7 mouse cellular contexts compared by ENCODE assay signal in the genomic region with DNA sequence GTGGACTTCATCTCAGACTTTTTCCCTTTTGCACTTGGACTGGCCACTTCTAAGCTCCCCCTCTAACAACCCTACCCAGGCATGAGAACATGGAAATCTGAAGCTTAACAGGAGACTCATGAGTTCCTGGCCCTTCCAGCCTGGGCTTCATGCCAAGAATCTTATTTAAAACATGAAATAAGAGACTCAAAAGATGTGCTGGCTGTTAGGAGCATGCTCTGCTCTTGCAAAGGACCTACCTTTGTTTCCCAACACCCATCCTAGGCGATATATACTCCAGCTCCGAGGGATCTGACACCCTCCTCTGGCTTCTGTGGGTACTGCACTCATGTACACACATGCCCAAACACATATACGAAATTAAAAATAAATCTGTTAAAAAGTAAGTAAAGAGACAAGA.
DNase-seq lines count a peak whose midpoint lies in the region; ATAC-seq lines count a peak whose summit lies in the region.

No protein-coding gene starts in this region.

- intact Hi-C loops in left cerebral cortex, postnatal 4 days (cut with DNase I): no loop called here
- intact Hi-C loops in left cerebral cortex, postnatal 25 days (cut with DNase I): no loop called here

- H3K4me3 ChIP-seq in embryonic facial prominence, embryonic 14.5 days (ENCODE audit: low read depth, low read length): no peak overlapping the region

- peak; percentile 1 for DNase-seq in left cerebral cortex, postnatal 4 days
- DNase-seq in left cerebral cortex, postnatal 25 days (ENCODE audit: low spot score in 2 of 2): no peak
- DNase-seq in R1 (ENCODE audit: low read depth, low spot score): peak; percentile 48
- peak; percentile 97 for DNase-seq in embryonic facial prominence, embryonic 14.5 days (ENCODE audit: low spot score)
- DNase-seq in testis, postnatal 14 days (ENCODE audit: low spot score): no peak
- no peak for DNase-seq in thymus, adult 18-20 months

- no peaks in the 10 kb centered on the region for H3K27me3 ChIP-seq in embryonic facial prominence, embryonic 14.5 days (replicated peaks; ENCODE audit: control insufficient read depth, insufficient read depth, low read length)

- WGBS in embryonic facial prominence, embryonic 14.5 days: 45% methylated on average over 3 of the region's 3 CpGs

- no peaks in the 10 kb centered on the region for H3K9me3 ChIP-seq in embryonic facial prominence, embryonic 14.5 days (ENCODE audit: control insufficient read depth, low read length)

- H3K27ac ChIP-seq in embryonic facial prominence, embryonic 14.5 days (replicated peaks; ENCODE audit: low read depth, low read length): no peak overlapping the region; the same call in 1 of the 2 replicates

- no peaks in the 10 kb centered on the region for H3K4me1 ChIP-seq in embryonic facial prominence, embryonic 14.5 days (ENCODE audit: control insufficient read depth, insufficient read depth, low read length)

- no peaks in the 10 kb centered on the region for H3K36me3 ChIP-seq in embryonic facial prominence, embryonic 14.5 days (ENCODE audit: control insufficient read depth, insufficient read depth, low read length)

- H3K4me2 ChIP-seq in embryonic facial prominence, embryonic 14.5 days (ENCODE audit: low read depth, low read length): no peak overlapping the region

- H3K9ac ChIP-seq in embryonic facial prominence, embryonic 14.5 days (ENCODE audit: low read depth, low read length): no peak overlapping the region

- ATAC-seq in embryonic facial prominence, embryonic 14.5 days (ENCODE audit: low read depth): peak; percentile 95
- peak; percentile 66 for ATAC-seq in megakaryocyte progenitor cell, adult 5-6 weeks (replicated peaks; ENCODE audit: poor library complexity)

Comparison
In these comparisons a context has a peak if more than half of its experiments do, and no peak if none do; other contexts are left out.
1. DNase-seq: peak in left cerebral cortex, postnatal 4 days (single experiment), R1 (single experiment) and embryonic facial prominence, embryonic 14.5 days (single experiment); none in left cerebral cortex, postnatal 25 days (0 of 2), testis, postnatal 14 days (single experiment) and thymus, adult 18-20 months (0 of 2).